Mouse (Mus musculus): Measurements from ENCODE around the gene Zbp1. TPM values are rescaled to one million over a fixed set of nuclear protein-coding genes. Genes with fewer than 3 reads are reported as not detected.
A peak's percentile ranks its signal among the peaks of the same experiment; 100 is the strongest.

Zbp1 gene
- polyA plus RNA-seq, 1 experiment from 2014 or later: 1.5 TPM

GRCm38 (mm10) chr2:173175703-173176102 lies 43.0 kb downstream of the Zbp1 start:
- Histone ChIP-seq H3K9ac (no peak overlapping the region), H3K27ac (replicated peaks) (no peak overlapping the region), H3K36me3 (no peaks in the 10 kb centered on the region), H3K4me3 (replicated peaks) (no peak overlapping the region), H3K4me1 (peaks cover 31% of the 10 kb centered on the region), H3K27me3 (no peaks in the 10 kb centered on the region), H3K4me2 (replicated peaks) (no peak overlapping the region), H3K9me3 (replicated peaks) (no peaks in the 10 kb centered on the region)
- no peak for ATAC-seq (ENCODE audit: insufficient number of reproducible peaks, low FRiP score, low TSS enrichment, low read depth)
- WGBS: 90% methylated on average over 5 of the region's 5 CpGs

- 57% methylated on average over 1 of the region's 1 CpGs for WGBS
- Histone ChIP-seq H3K36me3 (no peaks in the 10 kb centered on the region), H3K27me3 (no peaks in the 10 kb centered on the region), H3K4me3 (replicated peaks) (peak overlapping the region; percentile 36), H3K4me2 (replicated peaks) (peak overlapping the region; percentile 54), H3K9ac (no peak overlapping the region), H3K27ac (replicated peaks) (peak overlapping the region; percentile 97), H3K4me1 (peaks cover 31% of the 10 kb centered on the region), H3K9me3 (replicated peaks) (no peaks in the 10 kb centered on the region)
- ATAC-seq (ENCODE audit: insufficient number of reproducible peaks, low FRiP score, low TSS enrichment, low read depth): no peak
Measured at GRCm38 (mm10) chr2:173174569-173174968, 44.2 kb downstream of the Zbp1 start.

GRCm38 (mm10) chr2:173173521-173174511 lies 44.9 kb downstream of the Zbp1 start:
- Histone ChIP-seq H3K9ac (peak overlapping the region; percentile 9; the same call in 1 of the 2 replicates), H3K9me3 (replicated peaks) (no peaks in the 10 kb centered on the region), H3K4me3 (replicated peaks) (peak overlapping the region; percentile 36), H3K4me1 (peaks cover 31% of the 10 kb centered on the region), H3K36me3 (no peaks in the 10 kb centered on the region), H3K4me2 (replicated peaks) (peak overlapping the region; percentile 54), H3K27me3 (no peaks in the 10 kb centered on the region), H3K27ac (replicated peaks) (peak overlapping the region; percentile 97)
- 2% methylated on average over 22 of the region's 22 CpGs for WGBS
- peak; percentile 91 for ATAC-seq (ENCODE audit: insufficient number of reproducible peaks, low FRiP score, low TSS enrichment, low read depth)

GRCm38 (mm10) chr2:173173008-173173407 lies 45.7 kb downstream of the Zbp1 start:
- Histone ChIP-seq H3K36me3 (no peaks in the 10 kb centered on the region), H3K9me3 (replicated peaks) (no peaks in the 10 kb centered on the region), H3K27me3 (no peaks in the 10 kb centered on the region), H3K4me2 (replicated peaks) (peak overlapping the region; percentile 54), H3K9ac (no peak overlapping the region), H3K4me1 (peaks cover 31% of the 10 kb centered on the region), H3K4me3 (replicated peaks) (no peak overlapping the region), H3K27ac (replicated peaks) (peak overlapping the region; percentile 97)
- WGBS: 31% methylated on average over 2 of the region's 2 CpGs
- no peak for ATAC-seq (ENCODE audit: insufficient number of reproducible peaks, low FRiP score, low TSS enrichment, low read depth)

DNA sequence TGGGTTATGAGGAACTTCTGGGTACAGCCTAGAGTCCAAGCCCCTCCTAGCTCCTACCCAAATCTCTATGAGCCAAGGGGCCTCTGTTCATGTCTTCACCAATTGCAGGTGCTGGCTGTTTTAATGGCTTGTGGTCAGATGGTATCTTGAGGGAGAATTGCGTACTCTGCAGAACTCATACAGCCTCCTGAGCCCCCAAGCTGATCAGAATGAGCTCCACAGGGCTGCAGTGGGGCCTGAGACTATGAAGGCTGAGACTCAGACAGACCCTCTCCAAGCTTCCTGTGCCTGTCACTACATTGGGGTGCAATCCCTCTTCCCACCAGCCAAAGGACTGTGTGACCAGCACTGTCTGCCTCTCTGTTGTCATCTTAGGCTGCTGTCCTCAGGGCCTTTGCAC lies 46.3 kb downstream of the Zbp1 start:
- ATAC-seq (ENCODE audit: insufficient number of reproducible peaks, low FRiP score, low TSS enrichment, low read depth): no peak
- Histone ChIP-seq H3K4me2 (replicated peaks) (no peak overlapping the region), H3K4me1 (peaks cover 31% of the 10 kb centered on the region), H3K9ac (no peak overlapping the region), H3K9me3 (replicated peaks) (no peaks in the 10 kb centered on the region), H3K4me3 (replicated peaks) (no peak overlapping the region), H3K27me3 (no peaks in the 10 kb centered on the region), H3K36me3 (no peaks in the 10 kb centered on the region), H3K27ac (replicated peaks) (peak overlapping the region; percentile 97)
- WGBS: 88% methylated on average over 1 of the region's 1 CpGs

GRCm38 (mm10) chr2:173171956-173172355 lies 46.8 kb downstream of the Zbp1 start:
- H3K4me3 ChIP-seq (replicated peaks): no peak overlapping the region
- peak overlapping the region; percentile 47 for H3K4me2 ChIP-seq (replicated peaks)
- peaks cover 31% of the 10 kb centered on the region for H3K4me1 ChIP-seq
- ATAC-seq (ENCODE audit: insufficient number of reproducible peaks, low FRiP score, low TSS enrichment, low read depth): no peak
- no peak overlapping the region for H3K9ac ChIP-seq
- no peaks in the 10 kb centered on the region for H3K36me3 ChIP-seq
- 81% methylated on average over 5 of the region's 5 CpGs for WGBS
- H3K27ac ChIP-seq (replicated peaks): peak overlapping the region; percentile 48
- H3K9me3 ChIP-seq (replicated peaks): no peaks in the 10 kb centered on the region
- H3K27me3 ChIP-seq: no peaks in the 10 kb centered on the region

- Histone ChIP-seq H3K4me3 (replicated peaks) (peak overlapping the region; percentile 14), H3K9ac (no peak overlapping the region), H3K4me2 (replicated peaks) (peak overlapping the region; percentile 47), H3K4me1 (peaks cover 31% of the 10 kb centered on the region), H3K9me3 (replicated peaks) (no peaks in the 10 kb centered on the region), H3K27ac (replicated peaks) (peak overlapping the region; percentile 48), H3K27me3 (no peaks in the 10 kb centered on the region), H3K36me3 (no peaks in the 10 kb centered on the region)
- ATAC-seq (ENCODE audit: insufficient number of reproducible peaks, low FRiP score, low TSS enrichment, low read depth): no peak
- 2% methylated on average over 30 of the region's 30 CpGs for whole genome bisulfite sequencing
Measured at GRCm38 (mm10) chr2:173171470-173171869, 47.3 kb downstream of the Zbp1 start.

DNA sequence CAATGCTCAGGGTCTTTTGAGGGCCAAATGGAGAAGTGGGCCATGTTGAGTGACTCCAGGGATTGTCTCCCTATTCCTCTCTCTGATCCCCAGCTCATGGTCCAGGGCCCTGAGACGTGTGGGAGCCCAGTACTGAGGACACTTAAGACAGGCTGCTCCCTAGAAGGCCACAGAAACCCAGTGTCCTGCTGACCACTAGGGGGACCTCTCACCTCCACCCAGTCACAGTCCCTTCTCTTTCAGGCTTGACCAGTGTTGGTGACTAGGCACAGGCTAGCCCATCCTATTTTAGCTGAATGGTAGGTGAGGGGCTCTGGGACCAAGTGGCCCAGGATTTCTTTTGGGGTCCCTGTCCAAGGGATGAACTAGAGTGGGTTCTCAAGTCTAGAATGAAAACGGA lies 48.0 kb downstream of the Zbp1 start:
- H3K4me3 ChIP-seq (replicated peaks): no peak overlapping the region
- no peak overlapping the region for H3K27ac ChIP-seq (replicated peaks)
- WGBS: 60% methylated on average over 2 of the region's 2 CpGs
- H3K27me3 ChIP-seq: peaks cover 3% of the 10 kb centered on the region; the same call in 1 of the 2 replicates
- no peak overlapping the region for H3K4me2 ChIP-seq (replicated peaks)
- no peak overlapping the region for H3K9ac ChIP-seq
- H3K9me3 ChIP-seq (replicated peaks): no peaks in the 10 kb centered on the region
- ATAC-seq (ENCODE audit: insufficient number of reproducible peaks, low FRiP score, low TSS enrichment, low read depth): no peak
- no peaks in the 10 kb centered on the region for H3K36me3 ChIP-seq
- H3K4me1 ChIP-seq: peaks cover 31% of the 10 kb centered on the region

DNA sequence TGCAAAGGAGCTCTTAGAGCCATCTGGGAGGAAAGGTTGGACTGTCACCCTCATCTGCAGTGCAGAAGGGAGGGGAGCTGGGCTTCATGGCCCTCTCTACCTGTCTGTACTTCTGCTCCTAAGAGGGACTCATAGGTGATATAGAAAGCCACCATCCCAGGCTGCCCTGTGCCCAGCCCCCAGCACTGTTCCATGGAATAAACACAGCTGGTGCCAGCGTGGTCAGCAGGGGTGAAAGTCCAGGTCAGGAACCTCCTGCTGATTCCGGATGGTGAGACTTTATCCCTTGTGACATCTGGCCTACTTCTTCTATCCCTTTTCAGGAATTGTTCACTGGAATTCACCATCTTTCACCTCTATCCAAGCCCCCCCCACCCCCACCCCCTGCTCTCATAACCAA lies 48.6 kb downstream of the Zbp1 start:
- peaks cover 31% of the 10 kb centered on the region for H3K4me1 ChIP-seq

DNA sequence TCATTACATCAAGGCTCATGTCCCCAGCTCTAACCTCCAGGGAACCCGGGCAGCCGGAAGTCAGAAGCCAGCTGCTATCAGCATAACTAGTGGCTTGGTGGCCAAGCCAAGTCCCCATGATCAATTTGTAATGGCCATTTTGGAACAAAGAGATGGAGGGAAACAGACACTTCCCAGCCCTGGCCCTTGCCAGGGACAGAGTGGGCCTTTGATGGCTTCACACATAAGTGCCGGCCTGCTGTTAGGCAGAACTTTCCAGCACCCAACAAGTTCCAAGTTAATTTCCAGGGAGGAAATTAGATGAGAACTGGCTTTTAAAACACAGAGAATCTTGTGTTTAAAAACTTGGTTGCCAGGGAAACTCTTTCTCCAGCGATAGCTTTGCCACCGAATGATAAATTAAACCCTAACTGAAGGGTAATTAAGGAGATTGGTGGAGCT lies 50.3 kb downstream of the Zbp1 start:
- H3K36me3 ChIP-seq: no peaks in the 10 kb centered on the region
- ATAC-seq (ENCODE audit: insufficient number of reproducible peaks, low FRiP score, low TSS enrichment, low read depth): no peak
- H3K9ac ChIP-seq: no peak overlapping the region
- H3K4me3 ChIP-seq (replicated peaks): no peak overlapping the region
- H3K27me3 ChIP-seq: peaks cover 3% of the 10 kb centered on the region; the same call in 1 of the 2 replicates
- no peaks in the 10 kb centered on the region for H3K9me3 ChIP-seq (replicated peaks)
- no peak overlapping the region for H3K27ac ChIP-seq (replicated peaks)
- H3K4me1 ChIP-seq: peaks cover 24% of the 10 kb centered on the region
- H3K4me2 ChIP-seq (replicated peaks): no peak overlapping the region
- WGBS: 75% methylated on average over 5 of the region's 5 CpGs

More for the DNA sequence above, 48.6 kb downstream of the Zbp1 start:
- Histone ChIP-seq H3K36me3 (no peaks in the 10 kb centered on the region), H3K27ac (replicated peaks) (no peak overlapping the region), H3K9ac (no peak overlapping the region), H3K4me3 (replicated peaks) (no peak overlapping the region), H3K9me3 (replicated peaks) (no peaks in the 10 kb centered on the region), H3K4me2 (replicated peaks) (no peak overlapping the region), H3K27me3 (peaks cover 3% of the 10 kb centered on the region; the same call in 1 of the 2 replicates)
- no peak for ATAC-seq (ENCODE audit: insufficient number of reproducible peaks, low FRiP score, low TSS enrichment, low read depth)
- 69% methylated on average over 2 of the region's 2 CpGs for WGBS

DNA sequence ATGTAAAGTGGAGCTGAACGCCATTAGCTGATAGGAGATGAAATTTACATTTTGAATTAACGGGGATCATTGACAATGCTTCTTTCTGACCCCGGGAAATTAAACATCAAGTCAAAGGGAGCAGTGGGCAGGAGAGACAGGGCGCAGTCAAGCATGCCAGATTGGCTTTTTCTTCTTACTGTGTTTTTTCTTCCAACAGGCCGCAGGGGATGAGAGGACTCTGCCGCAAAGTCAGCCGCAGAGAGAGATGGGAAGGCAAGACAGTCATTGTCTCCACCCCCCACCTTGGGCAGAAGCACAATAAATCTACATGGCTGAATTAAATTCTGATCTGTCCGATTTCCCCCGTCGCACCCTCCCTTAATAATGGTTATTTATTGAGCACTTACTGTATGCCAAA lies 53.4 kb downstream of the Zbp1 start:
- Histone ChIP-seq H3K9ac (no peak overlapping the region), H3K4me3 (replicated peaks) (no peak overlapping the region), H3K27ac (replicated peaks) (no peak overlapping the region), H3K9me3 (replicated peaks) (no peaks in the 10 kb centered on the region), H3K4me2 (replicated peaks) (no peak overlapping the region), H3K27me3 (peaks cover 3% of the 10 kb centered on the region; the same call in 1 of the 2 replicates), H3K4me1 (no peaks in the 10 kb centered on the region), H3K36me3 (no peaks in the 10 kb centered on the region)
- no peak for ATAC-seq (ENCODE audit: insufficient number of reproducible peaks, low FRiP score, low TSS enrichment, low read depth)
- 91% methylated on average over 10 of the region's 10 CpGs for WGBS

All from embryonic facial prominence, embryonic 15.5 days (tissue).